ENCODE assay signal across 22 mouse cellular contexts in the genomic region with DNA sequence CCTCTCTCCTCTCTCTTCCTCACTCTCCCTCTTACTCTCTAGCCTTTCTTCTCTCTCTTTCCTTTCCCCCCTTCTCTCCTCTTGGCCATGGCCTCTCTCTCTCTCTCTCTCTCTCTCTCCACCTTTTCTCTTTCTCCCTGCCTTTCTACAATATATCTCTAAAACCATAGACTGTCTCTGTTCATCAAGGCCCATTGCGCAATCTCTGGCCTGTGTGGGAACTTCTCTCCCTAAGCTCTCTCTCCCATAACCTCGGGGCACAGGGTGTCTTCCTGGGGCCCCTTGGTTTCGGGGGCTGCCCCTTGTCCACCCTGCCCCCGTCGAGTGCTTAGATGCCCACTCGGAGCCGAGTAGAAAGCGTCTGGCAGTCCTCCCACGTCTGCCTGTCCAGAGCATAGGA.
"Had no signal": no experiment of that assay in that cellular context is flagged by ENCODE, and none has a peak within 500 bp of the region (broad histone marks: within the 10 kb centered on the region; RNA-seq: fewer than 3 reads in every experiment).

No protein-coding gene starts in this region.

- H3K27me3 ChIP-seq: hindbrain, embryonic 13.5 days; hindbrain, embryonic 15.5 days; limb, embryonic 12.5 days had no signal

- H3K4me2 ChIP-seq: heart, embryonic 12.5 days; hindbrain, embryonic 13.5 days; hindbrain, embryonic 15.5 days; limb, embryonic 12.5 days; liver, embryonic 11.5 days had no signal

- H3K9ac ChIP-seq: heart, embryonic 12.5 days; hindbrain, embryonic 13.5 days; hindbrain, embryonic 15.5 days; limb, embryonic 12.5 days had no signal

- H3K27ac ChIP-seq: gastrocnemius, adult 2 months; heart, adult 2 months; hindbrain, embryonic 13.5 days; hindbrain, embryonic 15.5 days; hindbrain, postnatal 0 days; layer of hippocampus, adult 2 months; left cerebral cortex, adult 2 months; limb, embryonic 10.5 days; limb, embryonic 12.5 days had no signal

- ATAC-seq: hindbrain, postnatal 0 days; intestine, embryonic 16.5 days had no signal

- DNase-seq: gastrocnemius, adult 2 months; gastrocnemius, postnatal 10 days; gastrocnemius, postnatal 25 days; heart, adult 11 months; heart, adult 2 months; heart, postnatal 10 days; kidney, adult 11 months; kidney, adult 2 months; kidney, postnatal 10 days; kidney, postnatal 25 days; kidney, postnatal 4 days; liver had no signal

- H3K9me3 ChIP-seq: heart, embryonic 12.5 days; hindbrain, embryonic 13.5 days; hindbrain, embryonic 15.5 days; limb, embryonic 10.5 days; limb, embryonic 12.5 days had no signal

- H3K4me1 ChIP-seq: hindbrain, embryonic 13.5 days; hindbrain, embryonic 15.5 days; limb, embryonic 10.5 days; limb, embryonic 12.5 days had no signal

- H3K4me3 ChIP-seq: gastrocnemius, adult 2 months; heart, adult 2 months; heart, embryonic 12.5 days; hindbrain, embryonic 13.5 days; hindbrain, embryonic 15.5 days; layer of hippocampus, adult 2 months; left cerebral cortex, adult 2 months; limb, embryonic 10.5 days; limb, embryonic 12.5 days had no signal

- H3K36me3 ChIP-seq: heart, embryonic 12.5 days; hindbrain, embryonic 13.5 days; hindbrain, embryonic 15.5 days; limb, embryonic 10.5 days; limb, embryonic 12.5 days had no signal
